Mouse (Mus musculus) induced T-regulatory cell, adult 2 months (primary cell): ENCODE measurements at regions not wholly inside any gene's neighbourhood (a gene's known extent, or its start where the extent isn't known, plus 50 kb on each side); places are given as distances from the start of the nearest gene placed in this dataset.

ENCODE experiments used
- DNase-seq: peaks from one replicate; pipeline ENCODE4 v3.0.0-alpha.2; 2012; ENCODE audit warnings: low read depth

GRCm38 (mm10) chr16:86524135-86524534 is 622.5 kb upstream of the Adamts5 start:
- no peak for DNase-seq

DNA sequence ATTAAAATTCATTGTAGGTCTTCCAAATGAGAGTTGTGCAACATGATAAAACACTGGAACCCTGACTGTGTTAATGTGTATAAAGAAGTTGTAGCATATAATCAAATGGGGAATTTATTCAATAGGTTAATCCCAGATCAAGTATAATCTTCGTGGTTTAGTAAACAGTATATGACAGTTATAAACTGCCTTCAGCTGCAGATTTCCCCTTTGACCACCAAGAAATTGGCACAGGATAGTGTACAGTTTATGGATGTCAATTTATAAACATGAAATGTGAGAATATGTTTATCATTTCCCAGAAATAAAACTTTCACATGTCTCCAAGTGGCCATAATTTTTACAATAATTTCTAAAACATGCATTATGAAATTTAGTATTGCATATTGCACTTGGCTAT is 615.3 kb upstream of the Adamts5 start:
- DNase-seq: no peak

DNA sequence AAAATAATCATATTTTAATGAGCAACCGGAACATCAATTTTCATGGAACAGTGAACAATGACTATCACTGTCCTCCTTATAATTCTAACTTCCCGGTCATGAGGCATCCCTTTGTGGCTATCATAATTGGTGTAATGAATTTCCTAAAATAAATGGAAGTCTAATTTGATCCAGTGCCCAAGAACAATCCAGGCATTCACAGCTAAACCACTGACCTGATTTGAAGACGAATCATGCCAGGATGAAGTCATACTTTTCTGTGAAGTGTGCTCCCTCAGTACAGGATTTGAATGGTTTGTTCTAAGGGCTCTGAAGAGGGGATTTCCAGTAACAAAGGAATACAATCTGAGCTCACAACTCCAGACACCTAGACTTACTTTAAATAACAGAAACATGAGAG is 614.5 kb upstream of the Adamts5 start:
- no peak for DNase-seq

- DNase-seq: no peak
Measured at GRCm38 (mm10) chr16:86501074-86501952, 599.7 kb upstream of the Adamts5 start.

DNA sequence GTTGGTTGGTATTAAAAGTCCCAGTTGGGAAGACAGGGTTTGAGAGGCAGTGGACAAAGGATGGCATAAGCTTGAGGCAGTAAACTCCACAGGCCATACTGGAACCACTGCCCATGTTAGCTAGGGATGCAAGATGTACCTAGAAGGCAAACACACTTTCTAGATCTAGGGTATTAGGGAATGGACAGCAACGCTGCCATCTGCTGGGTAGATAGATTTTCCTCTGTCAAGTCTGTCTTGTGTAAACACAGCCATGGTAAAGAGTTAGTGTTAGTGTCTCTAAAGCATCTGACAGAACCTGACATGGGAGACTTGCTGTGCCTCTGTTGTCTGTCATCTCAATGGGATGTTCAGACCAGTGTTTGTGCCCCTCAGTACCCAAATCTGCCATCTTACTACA is 573.5 kb upstream of the Adamts5 start:
- DNase-seq: no peak

GRCm38 (mm10) chr16:86473059-86473740 is 571.6 kb upstream of the Adamts5 start:
- DNase-seq: no peak

- DNase-seq: no peak
Measured at GRCm38 (mm10) chr16:86461073-86461472, 559.4 kb upstream of the Adamts5 start.

DNA sequence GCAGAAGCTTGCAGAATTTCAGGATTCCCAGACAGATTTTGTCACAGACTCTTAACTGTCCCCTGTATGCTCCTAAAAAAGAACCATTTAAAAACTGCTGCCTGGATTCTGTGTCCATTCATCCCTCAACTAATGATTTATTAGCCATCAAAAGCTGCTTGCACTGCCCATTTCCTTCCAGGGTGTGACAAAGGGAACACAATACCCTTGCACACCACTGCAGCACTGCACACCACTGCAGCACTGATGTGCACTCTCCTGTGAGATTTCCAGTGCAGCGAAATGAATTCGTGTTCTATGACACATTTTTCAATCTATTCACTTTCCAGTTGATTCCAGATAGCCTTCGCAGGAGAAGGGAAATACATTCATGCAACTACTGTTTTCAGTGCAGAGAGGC is 555.0 kb upstream of the Adamts5 start:
- DNase-seq: no peak

- no peak for DNase-seq
Measured at GRCm38 (mm10) chr16:86454810-86455209, 553.2 kb upstream of the Adamts5 start.

DNA sequence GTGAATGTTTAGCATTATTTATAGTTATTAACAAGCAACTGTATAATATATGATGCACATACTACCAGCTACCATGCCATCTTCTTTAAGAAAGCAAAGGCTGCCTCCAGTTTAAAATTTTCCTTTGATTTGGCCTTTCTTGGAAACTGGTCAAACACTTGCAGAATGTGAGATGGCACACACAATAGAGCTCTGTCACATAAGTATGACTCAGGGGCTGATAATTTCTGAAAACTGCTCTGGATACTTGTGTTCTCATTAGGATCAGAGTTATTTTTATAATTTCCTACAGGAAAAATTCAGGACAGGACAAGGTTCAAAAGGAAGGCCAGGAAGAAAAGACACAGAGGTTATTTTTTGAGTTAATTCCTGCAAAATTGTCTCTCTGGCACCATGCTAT is 552.4 kb upstream of the Adamts5 start:
- DNase-seq: no peak

- DNase-seq: no peak
Measured at GRCm38 (mm10) chr16:86448478-86449160, 547.0 kb upstream of the Adamts5 start.

GRCm38 (mm10) chr16:86419458-86419857 is 517.8 kb upstream of the Adamts5 start:
- DNase-seq: peak; percentile 5

- DNase-seq: no peak
Measured at GRCm38 (mm10) chr16:86404309-86404708, 502.7 kb upstream of the Adamts5 start.

DNA sequence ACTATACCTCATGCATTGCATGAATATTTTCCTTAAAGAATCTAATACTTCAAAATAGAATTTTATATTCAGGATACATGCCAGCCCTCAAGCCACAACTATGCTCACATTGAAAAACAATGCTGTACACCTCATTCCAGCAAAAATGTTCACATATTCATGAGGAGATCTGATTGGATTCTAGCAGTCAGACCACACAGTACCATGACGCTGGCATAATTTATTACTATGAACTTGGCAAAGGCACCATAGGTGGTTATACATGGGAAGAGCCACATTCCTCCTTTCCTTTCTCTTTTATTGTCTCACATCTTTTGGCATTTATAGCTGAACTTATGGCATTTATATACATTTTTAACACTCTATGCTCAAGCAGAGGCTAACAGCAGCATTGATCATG is 499.8 kb upstream of the Adamts5 start:
- no peak for DNase-seq

DNA sequence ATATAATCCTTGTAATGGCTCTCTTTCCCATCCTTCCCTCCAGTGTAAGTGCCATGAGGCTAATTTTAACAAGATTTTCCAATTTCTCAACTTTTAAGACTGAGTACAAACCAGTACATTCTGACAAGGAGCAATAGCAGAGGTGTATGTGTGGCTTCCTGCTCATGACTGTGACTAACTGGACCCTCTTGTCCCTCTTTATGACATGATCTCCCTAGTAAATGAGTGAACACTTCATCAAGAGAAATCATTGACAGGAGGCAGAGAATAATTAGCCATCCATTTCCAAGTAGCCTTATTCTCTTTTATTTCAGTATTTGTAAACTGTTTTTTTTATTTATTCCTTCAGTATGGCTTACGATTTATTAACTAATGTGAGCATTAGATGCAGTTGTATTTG is 497.7 kb upstream of the Adamts5 start:
- DNase-seq: no peak

- DNase-seq: no peak
Measured at GRCm38 (mm10) chr16:86397521-86397920, 495.9 kb upstream of the Adamts5 start.

DNA sequence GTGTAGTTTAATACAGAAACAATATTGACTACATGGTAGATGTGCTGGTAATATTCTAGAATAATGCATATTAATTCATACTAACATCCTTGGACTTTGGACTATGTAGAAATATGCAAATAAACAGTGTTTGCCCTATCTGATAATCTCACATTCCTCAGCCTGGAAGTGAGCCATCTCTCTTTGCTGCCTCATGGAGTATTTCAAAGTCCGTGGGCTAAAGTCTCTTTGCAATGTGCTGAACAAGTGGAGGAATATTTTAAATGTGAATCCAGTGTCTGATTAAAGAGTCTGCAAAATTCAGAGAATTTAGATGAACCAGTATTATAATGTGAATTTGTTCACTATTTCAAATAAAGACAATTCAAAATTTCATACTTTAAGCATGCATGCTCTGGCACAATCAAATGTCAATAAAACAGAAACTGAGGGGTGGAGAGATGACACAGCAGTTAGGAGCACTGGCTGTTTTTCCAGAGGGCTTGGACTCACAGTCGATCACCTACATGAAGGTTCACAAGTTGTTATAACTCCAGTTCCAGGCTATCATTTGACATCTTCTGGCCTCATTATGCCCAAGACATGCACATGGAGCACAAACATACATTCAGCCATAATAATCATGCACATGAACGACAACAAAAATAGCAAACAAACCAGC is 487.6 kb upstream of the Adamts5 start:
- no peak for DNase-seq

DNA sequence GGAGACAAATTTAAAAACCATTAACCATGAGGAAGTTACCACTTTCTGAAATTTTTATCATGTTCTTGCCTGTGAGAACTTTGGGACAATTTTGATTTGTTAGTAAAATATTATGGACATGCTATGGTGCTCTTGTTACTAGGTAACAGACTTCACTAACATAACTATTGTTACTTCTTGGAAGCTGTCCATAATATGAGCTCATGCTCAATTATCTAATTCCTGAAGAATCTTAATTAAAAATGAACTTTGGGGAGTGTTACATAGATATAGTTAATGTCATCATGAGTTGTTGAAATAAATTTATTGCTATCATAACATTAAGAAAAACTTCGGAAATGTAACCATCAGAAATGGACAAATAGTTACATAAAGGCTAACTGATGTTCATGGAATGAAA is 486.5 kb upstream of the Adamts5 start:
- DNase-seq: no peak

GRCm38 (mm10) chr16:86377991-86378390 is 476.4 kb upstream of the Adamts5 start:
- DNase-seq: no peak

GRCm38 (mm10) chr16:86371652-86372051 is 470.0 kb upstream of the Adamts5 start:
- no peak for DNase-seq

- no peak for DNase-seq
Measured at GRCm38 (mm10) chr16:86368449-86368848, 466.8 kb upstream of the Adamts5 start.

DNA sequence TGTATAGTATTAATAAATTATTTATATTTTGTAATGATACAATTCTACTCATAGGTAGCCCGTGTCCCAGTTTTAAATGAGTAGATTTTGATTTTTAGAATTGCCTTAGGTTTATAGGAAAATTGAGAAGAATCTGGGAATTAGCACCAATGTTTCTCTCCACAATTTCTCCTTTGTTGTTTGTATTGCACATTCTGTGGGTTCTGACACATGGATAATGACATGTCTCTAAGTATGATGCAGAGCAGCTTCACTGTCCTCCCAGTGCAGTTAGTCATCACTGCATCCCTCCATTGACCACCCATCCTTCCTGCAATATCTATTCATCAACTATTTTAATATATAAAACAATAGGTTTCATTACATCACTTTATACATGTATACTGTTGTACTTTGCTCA is 464.6 kb upstream of the Adamts5 start:
- no peak for DNase-seq
